Mouse (Mus musculus) layer of hippocampus, postnatal 25 days (tissue): ENCODE data around the gene Lrrc71. TPM values are rescaled to one million over a fixed set of nuclear protein-coding genes. Genes with fewer than 3 reads are reported as not detected.

Experiments used
- DNase-seq, 2 experiments: peaks; one replicate each; pipeline ENCODE4 v3.0.0; 2022; ENCODE audit warnings: mixed read lengths in 2 of 2, low spot score in 1 of 2; ENCODE audit errors: extremely low spot score in 1 of 2
- total RNA-seq, 2 experiments: library from RNA; stranded (reverse); gene quantifications; 2 replicates each; pipeline ENCODE4 v1.2.3; 2021

Lrrc71 gene
- total RNA-seq, 2 experiments from 2014 or later: 0.44 to 1.2 TPM

- no peak for DNase-seq
Measured at GRCm38 (mm10) chr3:87764506-87764905, 16.1 kb upstream of the Lrrc71 start.

- peak; percentile 53 to 71 for DNase-seq
Measured at GRCm38 (mm10) chr3:87763683-87764289, 15.4 kb upstream of the Lrrc71 start.

GRCm38 (mm10) chr3:87763202-87763601 lies 14.8 kb upstream of the Lrrc71 start:
- DNase-seq: no peak

GRCm38 (mm10) chr3:87761408-87762375 lies 13.3 kb upstream of the Lrrc71 start:
- no peak for DNase-seq

GRCm38 (mm10) chr3:87758641-87759040 lies 10.2 kb upstream of the Lrrc71 start:
- DNase-seq: no peak

- DNase-seq: no peak
Measured at GRCm38 (mm10) chr3:87756488-87756887, 8.1 kb upstream of the Lrrc71 start.

- peak; percentile 92 to 95 for DNase-seq
Measured at GRCm38 (mm10) chr3:87755964-87756363, 7.5 kb upstream of the Lrrc71 start.

- no peak for DNase-seq
Measured at GRCm38 (mm10) chr3:87753829-87754228, 5.4 kb upstream of the Lrrc71 start.

- no peak for DNase-seq
Measured at GRCm38 (mm10) chr3:87752567-87752966, 4.1 kb upstream of the Lrrc71 start.

- DNase-seq: no peak
Measured at GRCm38 (mm10) chr3:87749977-87750376, 1.6 kb upstream of the Lrrc71 start.

- peak in 1 of 2 experiments; percentile 64 for DNase-seq
Measured at GRCm38 (mm10) chr3:87749036-87749435, 611 bp upstream of the Lrrc71 start.

GRCm38 (mm10) chr3:87745036-87745659 lies 3.3 kb downstream of the Lrrc71 start:
- no peak for DNase-seq

- DNase-seq: no peak
Measured at GRCm38 (mm10) chr3:87743927-87744326, 4.5 kb downstream of the Lrrc71 start.

- DNase-seq: no peak
Measured at GRCm38 (mm10) chr3:87742735-87743134, 5.7 kb downstream of the Lrrc71 start.

- no peak for DNase-seq
Measured at GRCm38 (mm10) chr3:87742013-87742412, 6.4 kb downstream of the Lrrc71 start.

GRCm38 (mm10) chr3:87738906-87739305 lies 9.5 kb downstream of the Lrrc71 start:
- DNase-seq: no peak

GRCm38 (mm10) chr3:87735335-87735734 lies 13.1 kb downstream of the Lrrc71 start:
- DNase-seq: no peak

- DNase-seq: no peak
Measured at GRCm38 (mm10) chr3:87733984-87734761, 14.3 kb downstream of the Lrrc71 start.

GRCm38 (mm10) chr3:87733098-87733497 lies 15.3 kb downstream of the Lrrc71 start:
- DNase-seq: no peak

GRCm38 (mm10) chr3:87728696-87729095 lies 19.7 kb downstream of the Lrrc71 start:
- DNase-seq: no peak
